Mouse (Mus musculus) bone marrow macrophage, adult 2 months (primary cell): Measurements from ENCODE around the gene Irs3.
"Not testable (repeated sequence)": the region's sequence is repeated elsewhere in the genome, so short reads cannot be mapped to it uniquely, and the experiment has no call there.

Experiments used
- CTCF ChIP-seq: IDR thresholded peaks from 2 replicates; pipeline ENCODE4 v1.5.1; 2012; ENCODE audit warnings: low read depth, mild to moderate bottlenecking, low read length, moderate library complexity
- POLR2A ChIP-seq: IDR thresholded peaks from 2 replicates; pipeline ENCODE4 v1.6.1; 2012; ENCODE audit warnings: mild to moderate bottlenecking, low read depth, low read length, borderline replicate concordance

- TF ChIP-seq POLR2A, CTCF: not testable (repeated sequence)
Observed at GRCm38 (mm10) chr5:137614921-137615320, 30.6 kb downstream of the Irs3 start.
